Mouse (Mus musculus) cerebellum, adult 2 months (tissue): ENCODE results near the gene Gemin7. TPM values are rescaled to one million over a fixed set of nuclear protein-coding genes. Genes with fewer than 3 reads are reported as not detected.

Experiments
- DNase-seq, 2 experiments: peaks; one replicate each; pipeline ENCODE4 v3.0.0; 2021
- H3K27ac ChIP-seq: fragments of 200-500 bp; 2 replicates; pipeline ENCODE4 v1.5.1; 2012; ENCODE audit warnings: low read length, control low read depth, inconsistent platforms; ENCODE audit not compliant: insufficient read depth
- H3K27me3 ChIP-seq: fragments of 200-500 bp; 2 replicates; pipeline ENCODE4 v1.6.1; 2012; ENCODE audit warnings: inconsistent platforms, mild to moderate bottlenecking, low read length, moderate library complexity; ENCODE audit not compliant: control insufficient read depth, insufficient read depth
- H3K4me1 ChIP-seq: fragments of 200-500 bp; 2 replicates; pipeline ENCODE4 v1.6.1; 2011; ENCODE audit warnings: low read length; ENCODE audit not compliant: control insufficient read depth, insufficient read depth
- H3K4me3 ChIP-seq: fragments of 200-500 bp; replicated peaks from 2 replicates; pipeline ENCODE3; 2011; ENCODE audit warnings: mild to moderate bottlenecking, low read depth, low read length, control low read depth; ENCODE audit not compliant: insufficient read depth
- CTCF ChIP-seq: fragments of 200-500 bp; IDR thresholded peaks from 2 replicates; pipeline ENCODE4 v1.5.1; 2011; ENCODE audit warnings: low read depth, mild to moderate bottlenecking, control low read depth, low read length, moderate library complexity, borderline replicate concordance; ENCODE audit not compliant: insufficient read depth
- POLR2A ChIP-seq: fragments of 200-500 bp; IDR thresholded peaks from 2 replicates; pipeline ENCODE4 v1.6.1; 2011; ENCODE audit warnings: low read length, control low read depth, borderline replicate concordance; ENCODE audit not compliant: insufficient read depth
- WGBS: fragments of 180-500 bp; shearing (Covaris S2); methylation state at CpG from one replicate; pipeline ENCODE4 v1.1.7; 2018; 5-methylcytosine and 5-hydroxymethylcytosine counted together
- polyA plus RNA-seq: library from polyadenylated mRNA; depleted of rRNA; stranded (reverse); fragments of >200 nt; gene quantifications from 2 replicates; pipeline ENCODE4 v1.2.3, GENCODE M21; 2012

Gemin7 gene
- polyA plus RNA-seq, 1 experiment, result 86.1 TPM

- WGBS, result under 1% methylated on average over 100 of the region's 102 CpGs
- DNase-seq, result peak; percentile 89 to 94
- Histone ChIP-seq H3K4me1 (peaks cover 27% of the 10 kb centered on the region), H3K4me3 (peak overlapping the region; percentile 91), H3K27me3 (no peaks in the 10 kb centered on the region), H3K27ac (peak overlapping the region; percentile 97)
- no peak for TF ChIP-seq CTCF
- peak; percentile 30; the same call in 1 of the 2 replicates for TF ChIP-seq POLR2A
Measured at GRCm38 (mm10) chr7:19561765-19562642, 15.4 kb downstream of the Gemin7 start.

- no peak for DNase-seq
- Histone ChIP-seq H3K4me3 (peak overlapping the region; percentile 91), H3K27ac (peak overlapping the region; percentile 97), H3K4me1 (peaks cover 33% of the 10 kb centered on the region), H3K27me3 (no peaks in the 10 kb centered on the region)
- WGBS, result 1% methylated on average over 11 of the region's 11 CpGs
- TF ChIP-seq POLR2A (no peak), CTCF (no peak)
Measured at GRCm38 (mm10) chr7:19561431-19561764, 16.0 kb downstream of the Gemin7 start.

GRCm38 (mm10) chr7:19560491-19561260, 16.7 kb downstream of the Gemin7 start:
- Histone ChIP-seq H3K27me3 (no peaks in the 10 kb centered on the region), H3K4me1 (peaks cover 35% of the 10 kb centered on the region), H3K4me3 (peak overlapping the region; percentile 91), H3K27ac (no peak overlapping the region)
- 2% methylated on average over 11 of the region's 11 CpGs for WGBS
- no peak for TF ChIP-seq CTCF
- TF ChIP-seq POLR2A, result 0 out of 2 replicates have a peak, but pooled peaks have one; percentile 14
- DNase-seq, result no peak

GRCm38 (mm10) chr7:19558965-19559364, 18.4 kb downstream of the Gemin7 start:
- H3K27me3 ChIP-seq, result no peaks in the 10 kb centered on the region
- 42% methylated on average over 2 of the region's 2 CpGs for WGBS
- no peak for DNase-seq
- no peak overlapping the region for H3K4me3 ChIP-seq
- no peak overlapping the region for H3K27ac ChIP-seq
- peak; percentile 38; the same call in 1 of the 2 replicates for TF ChIP-seq CTCF
- TF ChIP-seq POLR2A, result no peak
- peaks cover 44% of the 10 kb centered on the region for H3K4me1 ChIP-seq

GRCm38 (mm10) chr7:19557982-19558900, 19.2 kb downstream of the Gemin7 start:
- H3K27me3 ChIP-seq, result no peaks in the 10 kb centered on the region
- H3K4me3 ChIP-seq, result no peak overlapping the region
- no peak for TF ChIP-seq POLR2A
- TF ChIP-seq CTCF, result no peak
- DNase-seq, result no peak
- H3K4me1 ChIP-seq, result peaks cover 46% of the 10 kb centered on the region
- WGBS, result 73% methylated on average over 6 of the region's 6 CpGs
- H3K27ac ChIP-seq, result peak overlapping the region; percentile 13; the same call in 1 of the 2 replicates

- Histone ChIP-seq H3K4me1 (peaks cover 52% of the 10 kb centered on the region), H3K27ac (peak overlapping the region; percentile 64), H3K27me3 (no peaks in the 10 kb centered on the region), H3K4me3 (no peak overlapping the region)
- DNase-seq, result peak in 1 of 2 experiments; percentile 69
- TF ChIP-seq POLR2A (no peak), CTCF (no peak)
- 20% methylated on average over 2 of the region's 2 CpGs for WGBS
Measured at GRCm38 (mm10) chr7:19557086-19557485, 20.3 kb downstream of the Gemin7 start.

- Histone ChIP-seq H3K4me1 (peaks cover 46% of the 10 kb centered on the region), H3K27me3 (no peaks in the 10 kb centered on the region), H3K4me3 (no peak overlapping the region), H3K27ac (no peak overlapping the region)
- DNase-seq, result no peak
- 39% methylated on average over 1 of the region's 1 CpGs for WGBS
- TF ChIP-seq POLR2A (no peak), CTCF (no peak)
Measured at GRCm38 (mm10) chr7:19554168-19554567, 23.2 kb downstream of the Gemin7 start.
